Mouse (Mus musculus): Measurements from ENCODE around the gene Ppp1r9a. TPM values are rescaled to one million over a fixed set of nuclear protein-coding genes. Genes with fewer than 3 reads are reported as not detected.

Gene Ppp1r9a
- polyA plus RNA-seq, 1 experiment = 32.7 TPM

DNA sequence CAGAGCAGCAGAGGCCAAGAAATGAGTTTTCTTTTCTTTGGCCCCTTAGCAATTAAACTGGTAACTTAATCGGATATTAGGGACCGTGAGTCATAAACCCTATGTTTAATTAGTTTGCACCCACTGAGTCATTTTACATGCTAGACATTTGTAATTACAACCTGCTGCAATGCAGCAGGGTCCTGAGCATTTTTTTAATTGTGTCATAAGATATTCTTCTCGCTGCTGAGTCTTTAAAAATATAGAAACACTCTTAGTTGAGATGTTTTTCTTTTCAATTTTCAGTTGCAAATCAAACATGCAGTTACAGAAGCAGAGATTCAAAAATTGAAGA, 208.0 kb downstream of the Ppp1r9a start:
- no peak for DNase-seq (ENCODE audit: low read depth)
- TF ChIP-seq POLR2A (IDR thresholded peaks at IDR 0.05; ENCODE audit: borderline replicate concordance, extremely low read depth, insufficient read depth, insufficient read length, poor library complexity, severe bottlenecking) (no peak), CTCF (IDR thresholded peaks at IDR 0.05; ENCODE audit: borderline replicate concordance, extremely low read depth, insufficient read depth, insufficient read length) (no peak)

DNA sequence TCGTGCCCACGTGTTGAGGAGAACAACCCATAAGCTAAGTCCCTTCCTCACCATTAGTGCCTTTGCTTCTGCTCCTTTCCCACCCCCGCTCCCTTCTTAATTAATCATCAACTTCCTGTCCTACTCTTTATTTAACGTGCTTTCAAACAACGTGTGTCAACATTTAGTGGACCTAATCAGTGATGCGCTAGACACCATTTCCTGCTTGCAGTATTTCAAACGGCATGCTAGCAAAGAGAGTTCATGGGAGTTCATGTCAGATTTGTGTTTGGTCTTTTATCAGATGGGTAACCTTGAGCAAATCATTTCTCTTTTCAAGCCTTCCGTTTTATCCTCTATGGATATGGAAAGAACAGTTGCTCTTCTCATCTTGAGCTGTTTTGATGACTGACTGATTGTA, 210.4 kb downstream of the Ppp1r9a start:
- no peak for TF ChIP-seq CTCF (IDR thresholded peaks at IDR 0.05; ENCODE audit: borderline replicate concordance, extremely low read depth, insufficient read depth, insufficient read length)
- no peak for TF ChIP-seq POLR2A (IDR thresholded peaks at IDR 0.05; ENCODE audit: borderline replicate concordance, extremely low read depth, insufficient read depth, insufficient read length, poor library complexity, severe bottlenecking)

DNA sequence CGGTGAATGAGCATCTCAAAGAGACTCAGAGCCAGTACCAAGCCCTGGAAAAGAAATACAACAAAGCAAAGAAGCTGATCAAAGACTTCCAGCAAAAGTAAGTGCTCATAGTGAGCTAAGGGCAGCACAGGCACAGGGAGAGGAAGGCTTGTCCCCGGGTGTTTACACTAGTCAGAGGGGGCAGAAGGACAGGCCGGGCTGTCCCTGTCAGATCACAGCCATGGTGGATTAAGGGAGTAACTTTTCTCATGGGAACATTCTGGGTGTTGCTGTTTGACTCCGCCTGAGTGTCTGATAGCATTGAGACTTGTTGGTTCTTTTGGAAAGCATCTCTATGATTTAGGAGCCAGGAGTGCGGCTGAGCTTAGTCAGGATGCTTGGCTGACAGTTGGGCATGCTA, 211.0 kb downstream of the Ppp1r9a start:
- no peak for DNase-seq (ENCODE audit: low read depth)
- no peak for TF ChIP-seq POLR2A (IDR thresholded peaks at IDR 0.05; ENCODE audit: borderline replicate concordance, extremely low read depth, insufficient read depth, insufficient read length, poor library complexity, severe bottlenecking)
- no peak for TF ChIP-seq CTCF (IDR thresholded peaks at IDR 0.05; ENCODE audit: borderline replicate concordance, extremely low read depth, insufficient read depth, insufficient read length)

More for the DNA sequence above, 210.4 kb downstream of the Ppp1r9a start:
- no peak for DNase-seq (ENCODE audit: low read depth)

DNA sequence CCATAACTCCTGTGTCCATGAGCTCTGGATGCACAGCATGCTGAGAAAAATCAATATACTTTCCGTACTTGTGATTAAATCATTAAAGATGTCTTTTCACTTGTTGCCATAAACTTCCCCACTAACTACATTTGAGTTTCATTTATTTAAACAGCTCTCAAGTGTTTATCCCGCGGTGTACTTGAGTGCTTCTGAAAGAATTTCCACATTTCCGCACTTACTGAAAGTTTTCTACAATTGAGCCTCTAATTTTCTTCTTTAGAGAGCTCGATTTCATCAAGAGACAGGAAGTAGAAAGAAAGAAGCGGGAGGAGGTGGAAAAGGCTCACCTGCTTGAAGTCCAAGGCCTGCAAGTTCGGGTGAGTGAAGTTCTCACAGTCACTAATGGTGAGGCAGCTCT, 212.1 kb downstream of the Ppp1r9a start:
- no peak for DNase-seq (ENCODE audit: low read depth)
- TF ChIP-seq POLR2A (IDR thresholded peaks at IDR 0.05; ENCODE audit: borderline replicate concordance, extremely low read depth, insufficient read depth, insufficient read length, poor library complexity, severe bottlenecking) = no peak
- TF ChIP-seq CTCF (IDR thresholded peaks at IDR 0.05; ENCODE audit: borderline replicate concordance, extremely low read depth, insufficient read depth, insufficient read length) = no peak

DNA sequence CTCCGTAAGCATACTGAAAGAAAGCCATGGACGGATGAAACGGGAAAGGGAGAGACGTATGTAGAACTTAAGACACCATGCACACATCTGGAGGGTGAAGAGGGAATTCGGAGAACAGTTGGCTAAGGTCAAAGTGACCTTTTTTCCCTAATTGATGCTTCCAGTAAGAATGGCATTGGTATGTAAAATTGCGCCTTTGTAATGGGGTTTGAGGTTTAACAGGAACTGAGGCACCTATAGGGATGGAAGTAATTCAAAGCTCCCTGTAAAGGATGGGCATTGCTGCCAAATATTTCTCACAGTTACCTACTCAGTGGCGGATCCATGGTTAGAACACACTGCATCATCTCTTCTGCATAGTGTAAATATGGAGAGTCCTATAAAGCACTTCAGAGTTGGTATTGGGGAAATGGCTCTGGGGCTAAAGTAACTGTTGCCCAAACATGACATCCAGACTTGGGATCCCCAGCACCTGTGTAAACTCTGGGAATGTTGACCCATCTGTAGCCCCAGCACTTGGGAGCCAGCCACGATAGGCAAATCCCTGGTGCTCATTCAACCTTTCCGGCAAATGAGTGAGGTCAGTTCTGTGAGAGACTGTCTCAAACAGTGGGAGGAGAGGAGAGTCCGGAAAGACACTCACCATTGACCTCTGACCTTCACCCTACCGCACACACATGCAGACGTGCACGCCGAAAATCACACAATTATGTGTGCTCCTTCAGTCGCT, 216.6 kb downstream of the Ppp1r9a start:
- TF ChIP-seq CTCF (IDR thresholded peaks at IDR 0.05; ENCODE audit: borderline replicate concordance, extremely low read depth, insufficient read depth, insufficient read length) (no peak), POLR2A (IDR thresholded peaks at IDR 0.05; ENCODE audit: borderline replicate concordance, extremely low read depth, insufficient read depth, insufficient read length, poor library complexity, severe bottlenecking) (no peak)
- no peak for DNase-seq (ENCODE audit: low read depth)

DNA sequence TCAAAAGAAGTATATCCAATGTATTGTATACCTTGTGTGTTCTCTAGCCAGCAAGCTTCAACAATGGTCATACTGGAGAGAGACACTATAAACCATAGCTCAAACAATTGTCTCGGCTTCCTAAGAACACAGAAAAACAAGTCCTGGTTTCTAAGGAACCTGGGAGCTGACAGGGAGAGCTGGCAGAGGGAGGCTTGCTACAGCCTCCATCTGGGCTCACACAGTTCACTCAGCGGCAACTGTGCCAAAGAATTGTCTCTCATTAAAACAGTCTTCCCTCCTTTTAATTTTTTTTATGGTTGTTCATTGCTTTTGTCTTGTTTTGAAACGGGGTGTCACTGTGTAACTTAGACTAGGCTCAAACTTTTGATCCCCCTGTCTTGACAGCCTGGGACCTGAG, 217.5 kb downstream of the Ppp1r9a start:
- DNase-seq (ENCODE audit: low read depth) = peak; percentile 80

DNA sequence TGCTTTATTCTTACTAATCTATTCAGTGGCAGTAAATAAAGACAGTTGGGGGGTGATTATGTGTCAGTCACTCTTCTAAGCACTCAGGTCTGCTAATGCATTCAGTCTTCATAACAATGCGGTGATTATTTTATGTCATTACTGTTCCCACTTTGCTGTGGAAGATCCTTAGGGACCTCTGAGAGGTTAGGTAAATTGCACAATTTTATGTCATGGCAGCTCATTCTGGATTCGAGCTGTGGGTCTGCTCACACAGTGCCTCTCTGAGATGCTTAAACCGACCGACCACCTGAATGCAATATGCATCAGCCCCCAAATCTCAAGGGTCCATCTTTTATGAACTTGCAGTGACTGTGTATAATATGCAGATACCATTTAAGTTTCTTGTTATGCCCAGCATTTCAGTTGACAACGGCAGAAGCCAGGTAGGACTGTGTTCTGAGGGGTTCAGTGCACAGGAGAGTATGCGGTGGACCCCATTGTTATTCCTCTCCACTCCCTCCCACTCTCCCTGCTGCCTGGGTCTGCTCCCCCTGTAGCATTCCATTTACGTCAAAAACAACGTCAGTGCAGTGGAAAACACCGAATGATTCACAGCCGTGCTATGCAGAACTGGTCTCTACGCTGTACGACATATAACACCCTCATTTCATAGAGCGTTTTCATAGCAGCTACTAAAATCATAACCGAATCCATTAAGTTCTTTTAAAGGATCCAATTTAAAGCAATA, 226.8 kb downstream of the Ppp1r9a start:
- DNase-seq (ENCODE audit: low read depth) = peak; percentile 59
- no peak for TF ChIP-seq CTCF (IDR thresholded peaks at IDR 0.05; ENCODE audit: borderline replicate concordance, extremely low read depth, insufficient read depth, insufficient read length)
- TF ChIP-seq POLR2A (IDR thresholded peaks at IDR 0.05; ENCODE audit: borderline replicate concordance, extremely low read depth, insufficient read depth, insufficient read length, poor library complexity, severe bottlenecking) = no peak

More for the DNA sequence above, 217.5 kb downstream of the Ppp1r9a start:
- TF ChIP-seq CTCF (IDR thresholded peaks at IDR 0.05; ENCODE audit: borderline replicate concordance, extremely low read depth, insufficient read depth, insufficient read length) (no peak), POLR2A (IDR thresholded peaks at IDR 0.05; ENCODE audit: borderline replicate concordance, extremely low read depth, insufficient read depth, insufficient read length, poor library complexity, severe bottlenecking) (no peak)

DNA sequence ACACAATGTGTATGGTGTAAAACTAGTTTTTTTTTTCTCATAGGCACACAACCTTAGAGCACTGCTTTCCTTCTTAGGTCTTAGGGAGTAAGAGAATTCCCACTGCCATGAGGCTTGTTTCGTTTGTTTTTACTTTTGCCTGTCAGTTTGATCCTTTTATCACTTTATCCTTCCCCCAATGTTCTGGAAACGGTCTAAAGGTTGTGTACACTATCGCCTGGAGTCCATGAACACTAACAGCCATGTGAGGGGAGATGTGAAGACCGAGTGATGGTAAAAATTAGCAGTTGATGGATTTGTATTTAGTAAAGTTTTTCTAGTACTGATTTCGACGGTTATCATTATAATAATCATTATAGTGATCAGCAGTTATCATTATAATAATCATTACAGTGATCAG, 232.3 kb downstream of the Ppp1r9a start:
- TF ChIP-seq POLR2A (IDR thresholded peaks at IDR 0.05; ENCODE audit: borderline replicate concordance, extremely low read depth, insufficient read depth, insufficient read length, poor library complexity, severe bottlenecking) (no peak), CTCF (IDR thresholded peaks at IDR 0.05; ENCODE audit: borderline replicate concordance, extremely low read depth, insufficient read depth, insufficient read length) (no peak)

DNA sequence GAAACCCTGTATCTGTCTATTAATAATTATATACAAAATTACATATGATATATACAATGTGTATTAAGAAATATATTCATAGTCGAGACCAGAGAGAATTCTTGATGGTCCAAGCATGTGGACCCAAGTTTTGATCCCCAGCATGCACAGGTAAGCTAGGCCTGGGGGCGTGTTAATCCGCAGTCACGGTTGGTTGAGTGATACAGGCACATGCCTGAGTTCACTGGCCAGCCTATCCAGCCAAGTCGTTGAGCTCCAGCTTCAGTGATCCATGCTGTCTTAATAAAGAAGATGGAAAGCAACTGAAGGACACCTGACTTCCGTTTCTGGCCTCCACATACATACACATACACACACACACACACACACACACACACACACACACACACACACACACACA, 233.3 kb downstream of the Ppp1r9a start:
- DNase-seq (ENCODE audit: low read depth) = no peak
- TF ChIP-seq CTCF (IDR thresholded peaks at IDR 0.05; ENCODE audit: borderline replicate concordance, extremely low read depth, insufficient read depth, insufficient read length) = no peak
- TF ChIP-seq POLR2A (IDR thresholded peaks at IDR 0.05; ENCODE audit: borderline replicate concordance, extremely low read depth, insufficient read depth, insufficient read length, poor library complexity, severe bottlenecking) = no peak

More for the DNA sequence above, 232.3 kb downstream of the Ppp1r9a start:
- DNase-seq (ENCODE audit: low read depth) = no peak

DNA sequence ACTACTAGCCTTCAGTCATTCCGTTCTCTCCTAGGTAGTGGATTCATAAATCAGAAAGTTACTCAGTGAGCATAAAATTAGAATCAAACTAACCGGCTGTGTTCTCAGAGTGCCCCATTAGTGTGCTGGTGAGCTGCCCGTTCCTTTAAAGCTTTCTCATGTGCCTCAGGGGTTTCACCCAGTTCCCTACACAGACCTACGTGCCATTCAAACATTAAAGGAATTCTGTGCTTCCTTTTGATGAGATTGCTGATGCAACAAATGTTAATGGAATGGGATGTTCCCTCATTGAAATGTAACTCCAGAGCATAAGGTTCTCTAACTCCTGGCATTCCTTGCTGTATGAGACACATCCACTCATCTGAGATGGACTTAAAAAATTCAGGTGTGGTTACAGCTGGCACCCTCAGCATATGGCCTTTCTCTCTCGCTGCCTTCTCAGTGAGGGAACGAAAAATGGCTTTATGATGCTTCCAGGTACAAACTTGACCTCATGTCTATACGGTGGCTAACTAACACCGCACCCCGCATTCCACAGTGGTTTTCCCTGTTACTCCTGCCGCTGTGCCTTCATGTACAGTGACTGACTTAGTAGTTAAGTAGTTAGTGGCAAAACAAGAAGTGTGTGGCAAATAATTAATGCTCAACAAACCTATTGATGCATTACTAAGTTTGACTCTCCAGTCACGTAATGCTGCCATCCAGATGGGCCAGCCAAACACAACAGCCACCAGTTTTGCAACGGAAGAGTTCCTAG, 236.3 kb downstream of the Ppp1r9a start:
- no peak for DNase-seq (ENCODE audit: low read depth)
- TF ChIP-seq CTCF (IDR thresholded peaks at IDR 0.05; ENCODE audit: borderline replicate concordance, extremely low read depth, insufficient read depth, insufficient read length) (no peak), POLR2A (IDR thresholded peaks at IDR 0.05; ENCODE audit: borderline replicate concordance, extremely low read depth, insufficient read depth, insufficient read length, poor library complexity, severe bottlenecking) (no peak)

DNA sequence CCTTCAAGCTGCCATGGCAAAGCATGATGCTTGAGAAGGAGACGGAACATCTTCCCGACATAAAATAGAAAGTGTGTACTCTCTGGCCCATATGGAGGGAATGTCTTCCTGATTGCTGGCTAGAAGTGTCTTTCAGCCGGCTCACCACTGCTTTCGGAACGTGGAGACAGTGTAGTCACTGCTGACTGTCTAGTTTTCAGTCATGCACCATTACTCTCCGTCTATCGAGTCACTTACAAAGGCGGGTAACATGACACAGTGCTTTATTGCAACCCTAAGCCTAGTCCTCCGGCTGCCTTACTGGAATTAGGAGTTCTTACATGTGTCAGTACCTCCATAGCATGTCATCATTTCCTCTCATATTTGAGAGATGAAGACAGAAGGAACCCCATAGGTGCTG, 236.9 kb downstream of the Ppp1r9a start:
- DNase-seq (ENCODE audit: low read depth) = no peak
- no peak for TF ChIP-seq CTCF (IDR thresholded peaks at IDR 0.05; ENCODE audit: borderline replicate concordance, extremely low read depth, insufficient read depth, insufficient read length)
- TF ChIP-seq POLR2A (IDR thresholded peaks at IDR 0.05; ENCODE audit: borderline replicate concordance, extremely low read depth, insufficient read depth, insufficient read length, poor library complexity, severe bottlenecking) = no peak
